Mouse (Mus musculus) heart, embryonic 13.5 days (tissue): ENCODE data around the gene Srsf3. TPM values are rescaled to one million over a fixed set of nuclear protein-coding genes. Genes with fewer than 3 reads are reported as not detected.
A peak's percentile ranks its signal among the peaks of the same experiment; 100 is the strongest.

ENCODE experiments used
- ATAC-seq: fragments of 200-750 bp; cut with Nextera tagmentation; 2 replicates; pipeline ENCODE4 v1.8.0; 2017; ENCODE audit warnings: moderate TSS enrichment; ENCODE audit not compliant: insufficient number of reproducible peaks, low FRiP score, low TSS enrichment; ENCODE audit errors: extremely low read depth
- H3K27ac ChIP-seq: fragments of 300-500 bp; sonication (generic); replicated peaks from 2 replicates; pipeline ENCODE4 v1.5.1; 2015; ENCODE audit warnings: moderate library complexity, mild to moderate bottlenecking, inconsistent platforms
- H3K27me3 ChIP-seq: fragments of 300-500 bp; sonication (generic); replicated peaks from 2 replicates; pipeline ENCODE4 v1.6.1; 2015; ENCODE audit warnings: mild to moderate bottlenecking, inconsistent platforms
- H3K36me3 ChIP-seq: fragments of 300-500 bp; sonication (generic); 2 replicates; pipeline ENCODE4 v1.6.1; 2015; ENCODE audit warnings: mild to moderate bottlenecking, inconsistent platforms
- H3K4me1 ChIP-seq: fragments of 300-500 bp; sonication (generic); 2 replicates; pipeline ENCODE4 v1.6.1; 2015; ENCODE audit warnings: inconsistent platforms
- H3K4me2 ChIP-seq: fragments of 300-500 bp; sonication (generic); 2 replicates; pipeline ENCODE4 v1.6.1; 2015; ENCODE audit warnings: inconsistent platforms, mild to moderate bottlenecking, moderate library complexity
- H3K4me3 ChIP-seq: fragments of 300-500 bp; sonication (generic); 2 replicates; pipeline ENCODE4 v1.5.1; 2015; ENCODE audit warnings: moderate library complexity, mild to moderate bottlenecking, inconsistent platforms
- H3K9ac ChIP-seq: fragments of 300-500 bp; sonication (generic); 2 replicates; pipeline ENCODE4 v1.6.1; 2015; ENCODE audit warnings: inconsistent platforms, mild to moderate bottlenecking, moderate library complexity
- H3K9me3 ChIP-seq: fragments of 300-500 bp; sonication (generic); 2 replicates; pipeline ENCODE4 v1.6.1; 2016; ENCODE audit warnings: inconsistent platforms
- WGBS: fragments of 180-500 bp; shearing (Covaris S2); methylation state at CpG from one replicate; pipeline ENCODE4 v1.1.7; 2015; ENCODE audit warnings: mixed read lengths; 5-methylcytosine and 5-hydroxymethylcytosine counted together
- polyA plus RNA-seq: library from polyadenylated mRNA; unstranded; fragments of >200 nt; fragmentation: Nextera tagmentation; extraction: Ambion mirVana; gene quantifications from 2 replicates; pipeline ENCODE4 v1.2.1, GENCODE M21; 2015

Srsf3 gene
- polyA plus RNA-seq, 1 experiment from 2014 or later, result 321 TPM

DNA sequence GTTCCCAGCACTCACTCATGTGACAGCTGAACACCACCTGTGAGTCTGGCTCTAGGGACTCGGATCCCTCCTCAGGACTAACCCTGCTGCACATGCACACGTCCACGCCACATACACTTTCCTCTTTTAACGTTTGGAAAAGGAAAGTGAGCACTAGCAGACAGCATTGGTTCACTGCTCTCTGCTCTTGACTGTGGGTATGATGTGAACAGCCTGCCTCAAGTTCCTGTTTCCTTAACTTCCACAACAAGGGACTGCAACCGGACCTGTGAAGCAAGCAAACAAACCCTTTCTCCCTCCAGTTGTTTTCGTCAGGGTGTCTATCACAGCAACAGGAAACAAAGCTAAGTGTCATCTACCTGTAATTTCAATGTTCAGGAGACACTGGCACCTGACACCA, 32.0 kb upstream of the Srsf3 start:
- 86% methylated on average over 6 of the region's 6 CpGs for whole genome bisulfite sequencing
- peaks cover 10% of the 10 kb centered on the region for H3K4me1 ChIP-seq
- H3K9me3 ChIP-seq, result no peaks in the 10 kb centered on the region
- H3K4me2 ChIP-seq, result no peak overlapping the region
- H3K4me3 ChIP-seq, result no peak overlapping the region
- peaks cover 67% of the 10 kb centered on the region for H3K36me3 ChIP-seq
- H3K27me3 ChIP-seq, result no peaks in the 10 kb centered on the region
- ATAC-seq, result no peak
- no peak overlapping the region for H3K9ac ChIP-seq
- H3K27ac ChIP-seq, result no peak overlapping the region

DNA sequence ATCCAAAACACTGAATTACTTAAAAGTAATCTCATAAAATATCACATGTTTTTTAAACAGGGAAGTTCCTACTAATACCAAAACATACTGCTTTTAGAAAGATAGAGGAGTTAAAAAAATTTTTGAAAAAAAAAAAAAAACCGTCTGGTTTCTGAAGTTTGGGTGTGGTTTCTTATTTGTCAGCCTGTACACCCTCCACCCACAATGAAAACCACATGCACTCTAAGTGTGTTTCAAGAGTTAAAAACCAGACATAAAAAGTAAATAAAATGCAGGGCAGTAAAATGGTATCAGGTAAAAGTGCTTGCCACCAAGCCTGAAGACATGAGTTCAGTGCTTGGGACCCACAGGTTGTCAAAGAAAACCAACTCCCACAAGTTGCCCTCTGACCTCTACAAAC, 28.7 kb upstream of the Srsf3 start:
- no peak for ATAC-seq
- H3K27ac ChIP-seq, result no peak overlapping the region
- no peak overlapping the region for H3K4me3 ChIP-seq
- no peaks in the 10 kb centered on the region for H3K9me3 ChIP-seq
- no peak overlapping the region for H3K9ac ChIP-seq
- H3K4me2 ChIP-seq, result no peak overlapping the region
- peaks cover 28% of the 10 kb centered on the region for H3K4me1 ChIP-seq
- 54% methylated on average over 1 of the region's 1 CpGs for WGBS
- H3K36me3 ChIP-seq, result peaks cover 38% of the 10 kb centered on the region
- H3K27me3 ChIP-seq, result no peaks in the 10 kb centered on the region

DNA sequence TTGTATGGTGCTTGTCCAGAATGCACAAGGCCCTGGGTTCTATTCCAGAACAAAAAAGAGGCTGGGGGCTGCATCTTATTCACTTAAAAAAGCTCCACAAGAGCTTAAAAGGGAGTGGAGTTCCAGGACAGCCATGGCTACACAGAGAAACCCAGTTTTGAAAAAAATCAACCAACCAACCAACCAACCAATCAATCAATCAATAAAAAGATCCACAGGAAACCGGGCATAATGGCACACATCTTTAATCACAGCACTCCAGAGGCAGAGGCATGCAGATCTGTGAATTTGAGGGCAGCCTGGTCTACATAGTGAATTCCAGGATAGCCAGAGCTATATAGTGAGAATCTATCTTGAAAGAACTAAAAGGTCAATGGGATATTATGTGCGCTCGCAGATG, 27.4 kb upstream of the Srsf3 start:
- H3K27ac ChIP-seq, result no peak overlapping the region
- no peak overlapping the region for H3K4me3 ChIP-seq
- WGBS, result 92% methylated on average over 3 of the region's 3 CpGs
- peaks cover 26% of the 10 kb centered on the region for H3K36me3 ChIP-seq
- no peak for ATAC-seq
- H3K9ac ChIP-seq, result no peak overlapping the region
- H3K4me1 ChIP-seq, result peaks cover 28% of the 10 kb centered on the region
- no peaks in the 10 kb centered on the region for H3K27me3 ChIP-seq
- H3K9me3 ChIP-seq, result no peaks in the 10 kb centered on the region
- 0 out of 2 replicates have a peak overlapping the region, but pooled peaks have one; percentile 7 for H3K4me2 ChIP-seq

DNA sequence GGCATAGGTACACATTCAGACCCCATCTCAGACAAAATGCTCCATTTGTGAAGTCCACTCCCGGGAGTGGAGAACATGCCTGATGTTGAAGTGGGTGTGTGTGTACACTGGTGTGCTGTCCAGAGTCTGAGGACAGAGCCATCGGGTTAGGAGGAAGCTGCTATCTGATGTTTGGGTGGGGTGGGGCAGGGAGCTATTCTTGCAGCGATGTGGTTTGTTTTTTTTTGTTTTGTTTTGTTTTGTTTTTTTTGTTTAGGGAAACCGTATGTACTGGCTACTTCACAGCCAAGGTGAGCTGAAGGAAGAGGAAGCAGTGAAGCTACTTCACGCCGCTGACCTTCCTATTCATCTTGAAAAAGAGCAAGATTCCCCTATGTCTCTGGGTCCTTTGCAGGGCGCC, 25.6 kb upstream of the Srsf3 start:
- H3K9ac ChIP-seq, result peak overlapping the region; percentile 96
- no peak for ATAC-seq
- H3K36me3 ChIP-seq, result 0 out of 2 replicates have a peak, but pooled peaks cover 10% of the 10 kb centered on the region
- H3K27ac ChIP-seq, result peak overlapping the region; percentile 87
- peak overlapping the region; percentile 79 for H3K4me3 ChIP-seq
- H3K27me3 ChIP-seq, result no peaks in the 10 kb centered on the region
- H3K9me3 ChIP-seq, result no peaks in the 10 kb centered on the region
- WGBS, result 2% methylated on average over 7 of the region's 7 CpGs
- peaks cover 28% of the 10 kb centered on the region for H3K4me1 ChIP-seq
- peak overlapping the region; percentile 89 for H3K4me2 ChIP-seq

DNA sequence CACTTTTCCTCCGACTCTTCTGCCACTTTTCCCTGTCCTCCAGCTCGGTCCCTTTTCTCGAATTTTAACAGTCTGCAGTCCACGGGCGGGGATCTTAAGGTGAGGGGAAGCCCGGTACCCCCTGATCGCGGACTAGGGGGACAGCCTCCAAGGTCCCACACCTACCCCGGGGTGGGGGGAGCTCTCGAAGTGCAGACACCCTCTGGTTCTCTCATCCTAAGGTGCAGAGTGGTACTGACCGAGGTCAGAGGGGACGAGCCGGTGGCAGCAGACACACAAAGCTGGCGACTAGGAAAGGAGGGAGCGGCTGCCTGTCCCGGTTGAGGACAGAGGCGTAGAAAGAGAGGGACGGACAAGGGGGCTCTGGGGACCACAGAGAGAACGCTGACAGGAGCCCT, 25.2 kb upstream of the Srsf3 start:
- 0 out of 2 replicates have a peak, but pooled peaks have one; percentile 37 for ATAC-seq
- Histone ChIP-seq H3K27ac (peak overlapping the region; percentile 87), H3K4me1 (peaks cover 28% of the 10 kb centered on the region), H3K27me3 (no peaks in the 10 kb centered on the region), H3K4me2 (peak overlapping the region; percentile 89), H3K4me3 (peak overlapping the region; percentile 79), H3K9me3 (no peaks in the 10 kb centered on the region), H3K36me3 (0 out of 2 replicates have a peak, but pooled peaks cover 10% of the 10 kb centered on the region), H3K9ac (peak overlapping the region; percentile 96)
- WGBS, result under 1% methylated on average over 19 of the region's 19 CpGs

DNA sequence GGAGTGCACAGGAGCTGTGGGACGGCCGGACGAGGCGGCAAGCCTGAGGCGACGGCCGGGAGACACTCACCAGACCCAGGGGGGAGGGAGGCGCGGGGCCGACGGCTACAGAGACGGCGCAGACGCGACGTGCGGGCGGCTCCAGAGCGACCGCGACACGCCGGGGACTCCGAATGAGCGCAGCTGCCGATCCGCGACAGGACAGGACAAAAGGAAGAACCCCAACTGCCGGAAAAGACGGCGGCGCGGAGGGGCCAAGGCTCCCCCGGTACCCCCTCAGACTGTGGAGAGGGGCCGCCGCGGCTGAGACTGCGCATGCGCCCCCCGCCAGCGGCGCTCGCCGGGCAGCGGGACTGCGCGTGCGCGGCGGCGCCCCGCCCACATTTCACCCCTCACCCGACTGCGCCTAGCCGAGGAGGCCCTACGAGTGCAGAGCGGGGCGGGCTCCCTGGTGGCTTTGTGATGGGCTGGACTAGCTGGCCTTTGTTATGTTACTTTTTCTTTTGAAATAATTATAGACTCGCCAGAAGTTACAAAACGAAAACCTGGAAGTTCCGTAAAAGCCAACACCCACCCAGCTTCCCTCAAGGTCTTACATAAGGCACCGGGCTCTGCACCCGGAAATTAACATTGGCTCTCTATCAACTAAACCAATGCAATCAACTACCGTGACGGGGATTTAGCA, 24.6 kb upstream of the Srsf3 start, which contains the start of gene Stk38:
TSS of gene Stk38 (minus strand) at position 355 of the 685 bp plus-strand sequence.
- Histone ChIP-seq H3K27me3 (no peaks in the 10 kb centered on the region), H3K4me2 (peak within 1 kb of the TSS; percentile 89), H3K27ac (peak within 1 kb of the TSS; percentile 87), H3K4me1 (peaks cover 28% of the 10 kb centered on the region), H3K36me3 (0 out of 2 replicates have a peak, but pooled peaks cover 10% of the 10 kb centered on the region), H3K4me3 (peak within 1 kb of the TSS; percentile 79), H3K9ac (peak within 1 kb of the TSS; percentile 96), H3K9me3 (no peaks in the 10 kb centered on the region)
- WGBS, result under 1% methylated on average over 65 of the region's 65 CpGs
- peak; percentile 89 for ATAC-seq

DNA sequence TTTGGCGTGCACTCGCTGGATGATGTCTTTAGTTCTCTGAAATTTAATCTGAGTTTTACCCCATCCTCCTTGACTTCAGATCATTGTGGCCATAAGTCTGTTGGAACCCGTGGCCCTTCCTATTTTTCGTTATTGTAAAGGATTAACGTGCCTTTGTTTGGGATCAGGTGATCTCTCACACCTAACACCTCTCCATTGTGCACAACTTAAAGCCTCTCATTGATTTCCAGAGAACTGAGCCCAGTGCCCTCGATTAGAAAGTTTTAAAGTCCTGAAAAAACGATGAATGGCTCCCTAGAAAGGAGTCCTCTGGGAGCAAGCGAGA, 24.1 kb upstream of the Srsf3 start:
- ATAC-seq, result no peak
- WGBS, result 16% methylated on average over 8 of the region's 8 CpGs
- no peaks in the 10 kb centered on the region for H3K27me3 ChIP-seq
- 0 out of 2 replicates have a peak, but pooled peaks cover 10% of the 10 kb centered on the region for H3K36me3 ChIP-seq
- peak overlapping the region; percentile 87 for H3K27ac ChIP-seq
- no peaks in the 10 kb centered on the region for H3K9me3 ChIP-seq
- H3K4me1 ChIP-seq, result peaks cover 28% of the 10 kb centered on the region
- peak overlapping the region; percentile 89 for H3K4me2 ChIP-seq
- H3K4me3 ChIP-seq, result peak overlapping the region; percentile 79
- H3K9ac ChIP-seq, result peak overlapping the region; percentile 96

DNA sequence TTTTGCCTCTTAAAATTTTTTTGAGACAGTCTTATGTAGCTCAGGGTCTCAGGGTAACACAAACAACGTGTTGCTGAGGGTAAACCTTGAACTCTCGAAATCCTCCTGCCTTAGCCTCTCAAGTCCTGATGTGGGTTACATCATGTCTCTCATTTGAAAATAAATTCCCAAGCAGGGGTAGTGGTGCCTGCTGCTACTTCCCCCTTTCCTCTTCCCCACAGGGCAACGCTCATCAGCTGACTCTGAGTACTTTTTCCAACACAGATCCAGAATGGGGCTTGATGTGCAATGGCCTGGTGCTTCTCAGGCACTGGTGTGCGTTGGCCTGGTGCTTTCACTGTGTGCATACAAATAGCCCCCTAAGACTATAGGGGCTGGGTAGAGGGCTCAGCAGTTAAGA, 23.2 kb upstream of the Srsf3 start:
- 0 out of 2 replicates have a peak, but pooled peaks cover 7% of the 10 kb centered on the region for H3K36me3 ChIP-seq
- H3K4me1 ChIP-seq, result peaks cover 25% of the 10 kb centered on the region
- H3K9me3 ChIP-seq, result no peaks in the 10 kb centered on the region
- no peak overlapping the region for H3K9ac ChIP-seq
- H3K27ac ChIP-seq, result no peak overlapping the region
- H3K27me3 ChIP-seq, result no peaks in the 10 kb centered on the region
- H3K4me2 ChIP-seq, result no peak overlapping the region
- H3K4me3 ChIP-seq, result no peak overlapping the region
- ATAC-seq, result no peak
- 84% methylated on average over 4 of the region's 4 CpGs for WGBS

DNA sequence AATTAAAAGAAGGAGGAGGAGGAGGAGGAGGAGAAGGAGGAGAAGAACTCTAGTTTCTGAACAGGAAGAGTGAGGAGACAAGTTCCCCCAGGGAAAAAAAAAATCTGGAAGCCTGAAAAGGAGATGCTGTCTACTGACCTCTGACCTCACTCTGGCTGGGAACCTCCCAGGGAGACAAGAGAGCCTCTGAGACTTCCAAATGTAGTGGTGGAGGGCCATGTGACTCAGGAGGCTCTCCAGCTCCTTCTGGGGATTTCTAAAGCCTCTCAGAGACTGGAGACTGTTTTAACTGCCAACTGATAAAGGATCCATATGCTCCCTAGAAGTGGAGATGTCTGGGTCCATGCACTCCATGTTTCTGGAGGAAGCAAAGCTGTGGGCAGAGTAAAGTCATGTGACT, 18.2 kb upstream of the Srsf3 start:
- ATAC-seq, result no peak
- Histone ChIP-seq H3K9ac (0 out of 2 replicates have a peak overlapping the region, but pooled peaks have one; percentile 28), H3K9me3 (no peaks in the 10 kb centered on the region), H3K4me2 (no peak overlapping the region), H3K4me3 (no peak overlapping the region), H3K4me1 (peaks cover 16% of the 10 kb centered on the region), H3K36me3 (no peaks in the 10 kb centered on the region), H3K27ac (0 out of 2 replicates have a peak overlapping the region, but pooled peaks have one; percentile 20), H3K27me3 (no peaks in the 10 kb centered on the region)

DNA sequence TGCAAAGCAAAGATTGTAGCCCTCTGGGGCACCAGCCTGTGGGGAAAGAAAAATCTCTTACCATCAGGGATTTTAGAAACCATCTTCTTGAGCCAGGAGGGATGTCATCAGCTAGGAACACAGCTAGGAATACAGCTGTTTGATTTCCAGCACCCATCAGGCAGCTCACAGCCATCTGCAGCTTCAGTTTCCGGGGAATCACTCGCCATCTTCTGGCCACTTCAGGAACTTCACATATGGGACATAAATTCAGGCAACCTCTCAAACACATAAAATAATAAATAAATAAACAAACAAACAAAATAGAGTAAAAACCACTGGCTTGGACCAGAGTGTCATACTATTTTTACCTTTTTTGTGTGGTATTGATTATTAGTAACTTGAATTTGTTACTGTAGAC, 16.8 kb upstream of the Srsf3 start:
- Histone ChIP-seq H3K9me3 (no peaks in the 10 kb centered on the region), H3K27ac (no peak overlapping the region), H3K4me1 (peaks cover 22% of the 10 kb centered on the region), H3K4me3 (no peak overlapping the region), H3K4me2 (no peak overlapping the region), H3K27me3 (no peaks in the 10 kb centered on the region), H3K9ac (no peak overlapping the region), H3K36me3 (no peaks in the 10 kb centered on the region)
- WGBS, result 33% methylated on average over 2 of the region's 2 CpGs
- ATAC-seq, result no peak

DNA sequence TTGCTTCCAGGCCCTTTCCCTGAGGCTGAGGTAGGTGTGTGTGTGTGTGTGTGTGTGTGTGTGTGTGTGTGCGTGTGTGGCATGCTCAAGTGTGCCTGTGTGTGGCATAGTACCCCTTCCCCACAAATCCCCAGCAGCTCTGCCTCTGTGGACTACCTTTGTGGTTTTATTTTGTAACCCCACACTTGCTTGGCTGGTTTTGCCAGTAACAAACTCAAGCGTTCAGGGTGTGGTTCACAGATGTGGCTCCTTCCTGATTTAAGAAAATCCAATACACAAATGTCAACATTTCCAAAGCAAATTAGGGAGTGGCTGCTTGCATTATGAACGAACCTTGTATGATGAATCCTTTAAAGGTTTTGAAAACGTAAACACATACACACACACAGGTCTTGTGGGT, 15.7 kb upstream of the Srsf3 start:
- H3K36me3 ChIP-seq, result no peaks in the 10 kb centered on the region
- no peak overlapping the region for H3K9ac ChIP-seq
- no peak overlapping the region for H3K27ac ChIP-seq
- H3K4me1 ChIP-seq, result peaks cover 22% of the 10 kb centered on the region
- no peak overlapping the region for H3K4me2 ChIP-seq
- WGBS, result 75% methylated on average over 4 of the region's 4 CpGs
- ATAC-seq, result no peak
- no peaks in the 10 kb centered on the region for H3K27me3 ChIP-seq
- no peaks in the 10 kb centered on the region for H3K9me3 ChIP-seq
- H3K4me3 ChIP-seq, result no peak overlapping the region
